ENCODE assay signal across 8 mouse cellular contexts in genomic region chr17:24454218-24454755, GRCm38 (mm10). TPM values are rescaled to one million over a fixed set of nuclear protein-coding genes. Genes with fewer than 3 reads are reported as not detected.
DNase-seq lines count a peak whose midpoint lies in the region; ATAC-seq and TF ChIP-seq lines count a peak whose summit lies in the region.

No protein-coding gene starts in this region.

- no peak for ATAC-seq in lung, embryonic 14.5 days (ENCODE audit: insufficient read depth)
- ATAC-seq in intestine, embryonic 15.5 days, result 0 out of 2 replicates have a peak, but pooled peaks have one; percentile 3
- ATAC-seq in neural tube, embryonic 13.5 days (ENCODE audit: low read depth), result no peak

- DNase-seq in lung, embryonic 14.5 days, result no peak
- no peak for DNase-seq in lung, postnatal 10 days
- DNase-seq in embryonic facial prominence, embryonic 10.5 days (ENCODE audit: low spot score), result no peak
- no peak for DNase-seq in testis, postnatal 14 days (ENCODE audit: low spot score)
- DNase-seq in yolk sac, embryonic 10.5 days (ENCODE audit: low spot score), result no peak
- DNase-seq in cerebellum, postnatal 36 days, result no peak

- peak overlapping the region; percentile 94 for H3K9ac ChIP-seq in lung, embryonic 14.5 days
- H3K9ac ChIP-seq in intestine, embryonic 15.5 days, result peak overlapping the region; percentile 94
- peak overlapping the region; percentile 94 for H3K9ac ChIP-seq in neural tube, embryonic 13.5 days

- 0 out of 2 replicates have a peak, but pooled peaks cover 5% of the 10 kb centered on the region for H3K4me1 ChIP-seq in lung, embryonic 14.5 days (ENCODE audit: insufficient read depth)
- H3K4me1 ChIP-seq in embryonic facial prominence, embryonic 10.5 days, result peaks cover 19% of the 10 kb centered on the region
- H3K4me1 ChIP-seq in intestine, embryonic 15.5 days (replicated peaks), result peaks cover 12% of the 10 kb centered on the region
- peaks cover 27% of the 10 kb centered on the region for H3K4me1 ChIP-seq in neural tube, embryonic 13.5 days (replicated peaks)

- H3K4me3 ChIP-seq in lung, embryonic 14.5 days (ENCODE audit: low read depth, low read length), result peak overlapping the region; percentile 91
- H3K4me3 ChIP-seq in embryonic facial prominence, embryonic 10.5 days, result peak overlapping the region; percentile 90
- peak overlapping the region; percentile 88 for H3K4me3 ChIP-seq in intestine, embryonic 15.5 days (replicated peaks)
- H3K4me3 ChIP-seq in neural tube, embryonic 13.5 days, result peak overlapping the region; percentile 91

- WGBS in lung, embryonic 14.5 days, result 4% methylated on average over 14 of the region's 14 CpGs
- WGBS in embryonic facial prominence, embryonic 10.5 days, result 8% methylated on average over 14 of the region's 14 CpGs
- WGBS in intestine, embryonic 15.5 days, result 1% methylated on average over 14 of the region's 14 CpGs
- WGBS in neural tube, embryonic 13.5 days, result 13% methylated on average over 14 of the region's 14 CpGs

- no peak for TF ChIP-seq CTCF in lung, embryonic 14.5 days (IDR thresholded peaks at IDR 0.05; ENCODE audit: low read depth)

- H3K36me3 ChIP-seq in lung, embryonic 14.5 days (ENCODE audit: insufficient read depth), result peaks cover 18% of the 10 kb centered on the region
- peaks cover 25% of the 10 kb centered on the region for H3K36me3 ChIP-seq in embryonic facial prominence, embryonic 10.5 days (replicated peaks)
- H3K36me3 ChIP-seq in intestine, embryonic 15.5 days, result peaks cover 10% of the 10 kb centered on the region; the same call in 1 of the 2 replicates
- H3K36me3 ChIP-seq in neural tube, embryonic 13.5 days, result peaks cover 20% of the 10 kb centered on the region

- H3K27me3 ChIP-seq in lung, embryonic 14.5 days (ENCODE audit: insufficient read depth, low read length), result no peaks in the 10 kb centered on the region
- H3K27me3 ChIP-seq in embryonic facial prominence, embryonic 10.5 days (replicated peaks; ENCODE audit: low read depth, poor library complexity, severe bottlenecking), result no peaks in the 10 kb centered on the region
- H3K27me3 ChIP-seq in intestine, embryonic 15.5 days (replicated peaks), result no peaks in the 10 kb centered on the region
- no peaks in the 10 kb centered on the region for H3K27me3 ChIP-seq in neural tube, embryonic 13.5 days

- peak overlapping the region; percentile 59 for H3K4me2 ChIP-seq in lung, embryonic 14.5 days
- peak overlapping the region; percentile 60 for H3K4me2 ChIP-seq in intestine, embryonic 15.5 days (replicated peaks)
- H3K4me2 ChIP-seq in neural tube, embryonic 13.5 days, result peak overlapping the region; percentile 87

- peak overlapping the region; percentile 98 for H3K27ac ChIP-seq in lung, embryonic 14.5 days (ENCODE audit: low read depth)
- H3K27ac ChIP-seq in embryonic facial prominence, embryonic 10.5 days (replicated peaks), result peak overlapping the region; percentile 96
- peak overlapping the region; percentile 98 for H3K27ac ChIP-seq in intestine, embryonic 15.5 days
- peak overlapping the region; percentile 95 for H3K27ac ChIP-seq in neural tube, embryonic 13.5 days (replicated peaks)

- no peaks in the 10 kb centered on the region for H3K9me3 ChIP-seq in lung, embryonic 14.5 days (ENCODE audit: low read depth, low read length)
- H3K9me3 ChIP-seq in embryonic facial prominence, embryonic 10.5 days, result no peaks in the 10 kb centered on the region
- no peaks in the 10 kb centered on the region for H3K9me3 ChIP-seq in intestine, embryonic 15.5 days
- H3K9me3 ChIP-seq in neural tube, embryonic 13.5 days, result no peaks in the 10 kb centered on the region

RNA-seq across cellular contexts. Expression of gene Dnase1l2, which starts 11.4 kb away (rescaled TPM):
- 1.8 and 2.6 TPM in 2 replicates for polyA plus RNA-seq in lung, embryonic 14.5 days (2014; fragmentation: Nextera tagmentation; extraction: Ambion mirVana)
- polyA plus RNA-seq in embryonic facial prominence, embryonic 10.5 days (2016; fragmentation: Nextera tagmentation; extraction: Ambion mirVana), result 2.5 and 3.6 TPM in 2 replicates
- polyA plus RNA-seq in intestine, embryonic 15.5 days (2015; fragmentation: Nextera tagmentation; extraction: Ambion mirVana), result 1.4 and 2.1 TPM in 2 replicates
- 5.5 and 6.5 TPM in 2 replicates for polyA plus RNA-seq in neural tube, embryonic 13.5 days (2015; fragmentation: Nextera tagmentation; extraction: Ambion mirVana)

RNA-seq across cellular contexts. Expression of gene E4f1, which starts 15.8 kb away (rescaled TPM):
- polyA plus RNA-seq in lung, embryonic 14.5 days (2014; fragmentation: Nextera tagmentation; extraction: Ambion mirVana), result 22.3 and 25.2 TPM in 2 replicates
- 35.5 and 36.6 TPM in 2 replicates for polyA plus RNA-seq in embryonic facial prominence, embryonic 10.5 days (2016; fragmentation: Nextera tagmentation; extraction: Ambion mirVana)
- 23.0 and 29.3 TPM in 2 replicates for polyA plus RNA-seq in intestine, embryonic 15.5 days (2015; fragmentation: Nextera tagmentation; extraction: Ambion mirVana)
- 39.7 and 41.6 TPM in 2 replicates for polyA plus RNA-seq in neural tube, embryonic 13.5 days (2015; fragmentation: Nextera tagmentation; extraction: Ambion mirVana)

RNA-seq across cellular contexts. Expression of gene Pgp, which starts 15.9 kb away (rescaled TPM):
- polyA plus RNA-seq in lung, embryonic 14.5 days (2014; fragmentation: Nextera tagmentation; extraction: Ambion mirVana), result 57.9 and 60.2 TPM in 2 replicates
- 71.0 and 72.8 TPM in 2 replicates for polyA plus RNA-seq in embryonic facial prominence, embryonic 10.5 days (2016; fragmentation: Nextera tagmentation; extraction: Ambion mirVana)
- polyA plus RNA-seq in intestine, embryonic 15.5 days (2015; fragmentation: Nextera tagmentation; extraction: Ambion mirVana), result 79.9 and 80.6 TPM in 2 replicates
- 54.9 and 57.4 TPM in 2 replicates for polyA plus RNA-seq in neural tube, embryonic 13.5 days (2015; fragmentation: Nextera tagmentation; extraction: Ambion mirVana)

RNA-seq across cellular contexts. Expression of gene Bricd5, which starts 19.4 kb away (rescaled TPM):
- 0.37 TPM in 1 of 2 replicates, not detected in the other for polyA plus RNA-seq in lung, embryonic 14.5 days (2014; fragmentation: Nextera tagmentation; extraction: Ambion mirVana)
- 0.36 and 0.67 TPM in 2 replicates for polyA plus RNA-seq in embryonic facial prominence, embryonic 10.5 days (2016; fragmentation: Nextera tagmentation; extraction: Ambion mirVana)
- polyA plus RNA-seq in intestine, embryonic 15.5 days (2015; fragmentation: Nextera tagmentation; extraction: Ambion mirVana), result 0.40 and 0.68 TPM in 2 replicates
- polyA plus RNA-seq in neural tube, embryonic 13.5 days (2015; fragmentation: Nextera tagmentation; extraction: Ambion mirVana), result not detected in 2 replicates

RNA-seq across cellular contexts. Expression of gene Mlst8, which starts 24.6 kb away (rescaled TPM):
- polyA plus RNA-seq in lung, embryonic 14.5 days (2014; fragmentation: Nextera tagmentation; extraction: Ambion mirVana), result 23.8 and 30.2 TPM in 2 replicates
- 37.5 and 39.0 TPM in 2 replicates for polyA plus RNA-seq in embryonic facial prominence, embryonic 10.5 days (2016; fragmentation: Nextera tagmentation; extraction: Ambion mirVana)
- polyA plus RNA-seq in intestine, embryonic 15.5 days (2015; fragmentation: Nextera tagmentation; extraction: Ambion mirVana), result 25.2 and 27.3 TPM in 2 replicates
- 35.7 and 36.2 TPM in 2 replicates for polyA plus RNA-seq in neural tube, embryonic 13.5 days (2015; fragmentation: Nextera tagmentation; extraction: Ambion mirVana)
